Mouse (Mus musculus) heart, postnatal 0 days (tissue): ENCODE measurements around the gene Zfp768.

Source experiments
- CTCF ChIP-seq: IDR thresholded peaks from 2 replicates; pipeline ENCODE4 v1.5.1; 2016; ENCODE audit warnings: antibody characterized with exemption, control low read depth, low read depth
- EP300 ChIP-seq: IDR thresholded peaks from 2 replicates; pipeline ENCODE4 v1.6.1; 2016; ENCODE audit warnings: antibody characterized with exemption, low read depth

GRCm38 (mm10) chr7:127321106-127321505, 24.3 kb downstream of the Zfp768 start:
- TF ChIP-seq CTCF (no peak), EP300 (no peak)
